Mouse (Mus musculus): ENCODE measurements around the gene Pgf. TPM values are rescaled to one million over a fixed set of nuclear protein-coding genes. Genes with fewer than 3 reads are reported as not detected.

The Pgf gene
- total and polyA plus RNA-seq, 3 experiments = 4.6 to 5.7 (median 5.4) TPM

DNA sequence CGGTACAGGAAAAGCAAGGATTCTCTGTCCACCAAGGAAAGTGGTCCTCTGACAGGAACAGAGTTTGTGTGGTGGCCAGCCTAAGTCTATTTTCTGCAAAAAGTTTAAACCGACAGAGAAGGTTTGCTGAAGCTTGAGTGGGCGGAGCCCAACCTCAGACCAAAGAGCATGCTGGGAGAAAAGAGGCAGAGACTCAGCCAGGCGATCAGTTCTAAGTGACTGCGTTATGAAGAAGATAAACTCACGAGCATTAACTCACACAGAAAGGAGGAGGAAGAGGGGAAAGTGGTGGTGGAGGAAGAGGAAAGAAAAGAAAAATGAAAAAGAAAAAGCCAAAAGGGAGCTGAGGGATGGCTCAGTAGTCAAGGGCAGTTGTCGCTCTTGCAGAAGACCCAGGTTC is 12.7 kb upstream of the Pgf start:
- intact Hi-C loops (cut with DNase I) = loop anchor here (5.0 kb wide), 1 partner anchor 33 kb away; no protein-coding TSS in a partner anchor
- Histone ChIP-seq H3K27ac (no peak overlapping the region), H3K27me3 (ENCODE audit: control insufficient read depth, insufficient read depth, low read length) (no peaks in the 10 kb centered on the region), H3K4me1 (ENCODE audit: control insufficient read depth, insufficient read depth, low read length) (peaks cover 23% of the 10 kb centered on the region), H3K9ac (ENCODE audit: low read depth, low read length) (no peak overlapping the region), H3K4me3 (no peak overlapping the region), H3K79me2 (replicated peaks; ENCODE audit: control insufficient read depth, insufficient read depth, low read length) (no peaks in the 10 kb centered on the region), H3K36me3 (ENCODE audit: control insufficient read depth, insufficient read depth, low read length) (no peaks in the 10 kb centered on the region)
- DNase-seq = no peak
- WGBS = 87% methylated on average over 7 of the region's 7 CpGs
- TF ChIP-seq CTCF (IDR thresholded peaks at IDR 0.05) (no peak), POLR2A (IDR thresholded peaks at IDR 0.05; ENCODE audit: insufficient read depth, low read depth, low read length) (no peak), EP300 (IDR thresholded peaks at IDR 0.05; ENCODE audit: insufficient read depth, low read depth, low read length) (no peak)

GRCm38 (mm10) chr12:85186361-85186760 is 8.8 kb upstream of the Pgf start:
- Histone ChIP-seq H3K79me2 (replicated peaks; ENCODE audit: control insufficient read depth, insufficient read depth, low read length) (no peaks in the 10 kb centered on the region), H3K27me3 (ENCODE audit: control insufficient read depth, insufficient read depth, low read length) (no peaks in the 10 kb centered on the region), H3K4me1 (ENCODE audit: control insufficient read depth, insufficient read depth, low read length) (peaks cover 4% of the 10 kb centered on the region), H3K9ac (ENCODE audit: low read depth, low read length) (no peak overlapping the region), H3K4me3 (no peak overlapping the region), H3K36me3 (ENCODE audit: control insufficient read depth, insufficient read depth, low read length) (no peaks in the 10 kb centered on the region), H3K27ac (peak overlapping the region; percentile 36)
- TF ChIP-seq CTCF (IDR thresholded peaks at IDR 0.05) (no peak), EP300 (IDR thresholded peaks at IDR 0.05; ENCODE audit: insufficient read depth, low read depth, low read length) (no peak), POLR2A (IDR thresholded peaks at IDR 0.05; ENCODE audit: insufficient read depth, low read depth, low read length) (no peak)
- 50% methylated on average over 7 of the region's 7 CpGs for WGBS
- DNase-seq = no peak
- intact Hi-C loops (cut with DNase I) = loop anchor here (2.0 kb wide), 1 partner anchor 16 kb away; no protein-coding TSS in a partner anchor

- Histone ChIP-seq H3K27me3 (ENCODE audit: control insufficient read depth, insufficient read depth, low read length) (no peaks in the 10 kb centered on the region), H3K36me3 (ENCODE audit: control insufficient read depth, insufficient read depth, low read length) (no peaks in the 10 kb centered on the region), H3K4me3 (no peak overlapping the region), H3K79me2 (replicated peaks; ENCODE audit: control insufficient read depth, insufficient read depth, low read length) (no peaks in the 10 kb centered on the region), H3K27ac (peak overlapping the region; percentile 36), H3K4me1 (ENCODE audit: control insufficient read depth, insufficient read depth, low read length) (peaks cover 4% of the 10 kb centered on the region), H3K9ac (ENCODE audit: low read depth, low read length) (no peak overlapping the region)
- 37% methylated on average over 8 of the region's 8 CpGs for WGBS
- intact Hi-C loops (cut with DNase I) = loop anchor here (2.0 kb wide), 1 partner anchor 15 kb away; no protein-coding TSS in a partner anchor
- peak; percentile 50 to 65 for DNase-seq
- TF ChIP-seq EP300 (IDR thresholded peaks at IDR 0.05; ENCODE audit: insufficient read depth, low read depth, low read length) (0 out of 2 replicates have a peak, but pooled peaks have one; percentile 16), CTCF (IDR thresholded peaks at IDR 0.05) (no peak)
Observed at GRCm38 (mm10) chr12:85185810-85186209, 8.2 kb upstream of the Pgf start.

- Histone ChIP-seq H3K9ac (ENCODE audit: low read depth, low read length) (no peak overlapping the region), H3K4me1 (ENCODE audit: control insufficient read depth, insufficient read depth, low read length) (peaks cover 4% of the 10 kb centered on the region), H3K27ac (no peak overlapping the region), H3K79me2 (replicated peaks; ENCODE audit: control insufficient read depth, insufficient read depth, low read length) (no peaks in the 10 kb centered on the region), H3K4me3 (no peak overlapping the region), H3K36me3 (ENCODE audit: control insufficient read depth, insufficient read depth, low read length) (no peaks in the 10 kb centered on the region), H3K27me3 (ENCODE audit: control insufficient read depth, insufficient read depth, low read length) (no peaks in the 10 kb centered on the region)
- no peak for TF ChIP-seq POLR2A (IDR thresholded peaks at IDR 0.05; ENCODE audit: insufficient read depth, low read depth, low read length)
- TF ChIP-seq EP300 (IDR thresholded peaks at IDR 0.05; ENCODE audit: insufficient read depth, low read depth, low read length) = no peak
- no peak for TF ChIP-seq CTCF (IDR thresholded peaks at IDR 0.05)
- intact Hi-C loops (cut with DNase I) = no loop called here
- peak in 1 of 2 experiments; percentile 31 for DNase-seq
- WGBS = 66% methylated on average over 5 of the region's 5 CpGs
Observed at GRCm38 (mm10) chr12:85184118-85184517, 6.5 kb upstream of the Pgf start.

- peaks cover 4% of the 10 kb centered on the region for H3K4me1 ChIP-seq (ENCODE audit: control insufficient read depth, insufficient read depth, low read length)
- H3K27me3 ChIP-seq (ENCODE audit: control insufficient read depth, insufficient read depth, low read length) = no peaks in the 10 kb centered on the region
- 86% methylated on average over 5 of the region's 5 CpGs for WGBS
- H3K79me2 ChIP-seq (replicated peaks; ENCODE audit: control insufficient read depth, insufficient read depth, low read length) = no peaks in the 10 kb centered on the region
- TF ChIP-seq POLR2A (IDR thresholded peaks at IDR 0.05; ENCODE audit: insufficient read depth, low read depth, low read length) (no peak), CTCF (IDR thresholded peaks at IDR 0.05) (no peak), EP300 (IDR thresholded peaks at IDR 0.05; ENCODE audit: insufficient read depth, low read depth, low read length) (no peak)
- no peak overlapping the region for H3K9ac ChIP-seq (ENCODE audit: low read depth, low read length)
- intact Hi-C loops (cut with DNase I) = no loop called here
- no peak for DNase-seq
- H3K4me3 ChIP-seq = no peak overlapping the region
- no peaks in the 10 kb centered on the region for H3K36me3 ChIP-seq (ENCODE audit: control insufficient read depth, insufficient read depth, low read length)
- H3K27ac ChIP-seq = no peak overlapping the region
Observed at GRCm38 (mm10) chr12:85182898-85183297, 5.3 kb upstream of the Pgf start.

GRCm38 (mm10) chr12:85182345-85182643 is 4.7 kb upstream of the Pgf start:
- TF ChIP-seq CTCF (IDR thresholded peaks at IDR 0.05) = no peak
- TF ChIP-seq EP300 (IDR thresholded peaks at IDR 0.05; ENCODE audit: insufficient read depth, low read depth, low read length) = no peak
- no peak for TF ChIP-seq POLR2A (IDR thresholded peaks at IDR 0.05; ENCODE audit: insufficient read depth, low read depth, low read length)

More at GRCm38 (mm10) chr12:85182345-85182643, 4.7 kb upstream of the Pgf start:
- intact Hi-C loops (cut with DNase I) = no loop called here
- Histone ChIP-seq H3K27ac (no peak overlapping the region), H3K9ac (ENCODE audit: low read depth, low read length) (no peak overlapping the region), H3K79me2 (replicated peaks; ENCODE audit: control insufficient read depth, insufficient read depth, low read length) (no peaks in the 10 kb centered on the region), H3K4me1 (ENCODE audit: control insufficient read depth, insufficient read depth, low read length) (peaks cover 6% of the 10 kb centered on the region), H3K36me3 (ENCODE audit: control insufficient read depth, insufficient read depth, low read length) (no peaks in the 10 kb centered on the region), H3K27me3 (ENCODE audit: control insufficient read depth, insufficient read depth, low read length) (no peaks in the 10 kb centered on the region), H3K4me3 (no peak overlapping the region)
- 39% methylated on average over 8 of the region's 8 CpGs for WGBS
- no peak for DNase-seq
